Mouse (Mus musculus) neural tube, embryonic 11.5 days (tissue): ENCODE measurements around the gene Fbxo36. TPM values are rescaled to one million over a fixed set of nuclear protein-coding genes. Genes with fewer than 3 reads are reported as not detected.

Source experiments
- ATAC-seq: fragments of 200-750 bp; cut with Nextera tagmentation; 2 replicates; pipeline ENCODE4 v1.8.0; 2017; ENCODE audit warnings: moderate number of reproducible peaks, mild to moderate bottlenecking, moderate TSS enrichment, moderate library complexity; ENCODE audit not compliant: insufficient read depth, low FRiP score, low TSS enrichment
- DNase-seq: peaks from one replicate; pipeline ENCODE4 v3.0.0-alpha.2; 2015; ENCODE audit warnings: low spot score
- H3K27ac ChIP-seq: fragments of 300-500 bp; sonication (generic); 2 replicates; pipeline ENCODE4 v1.5.1; 2014; ENCODE audit warnings: low read depth, mild to moderate bottlenecking, low read length
- H3K27me3 ChIP-seq: fragments of 300-500 bp; sonication (generic); 2 replicates; pipeline ENCODE4 v1.6.1; 2014; ENCODE audit warnings: mild to moderate bottlenecking, low read length, mixed read lengths; ENCODE audit not compliant: control insufficient read depth, insufficient read depth
- H3K36me3 ChIP-seq: fragments of 300-500 bp; sonication (generic); 2 replicates; pipeline ENCODE4 v1.6.1; 2014; ENCODE audit warnings: mild to moderate bottlenecking, low read length, moderate library complexity, mixed read lengths; ENCODE audit not compliant: control insufficient read depth, insufficient read depth
- H3K4me1 ChIP-seq: fragments of 300-500 bp; sonication (generic); 2 replicates; pipeline ENCODE4 v1.6.1; 2014; ENCODE audit warnings: low read length, mixed read lengths; ENCODE audit not compliant: control insufficient read depth, insufficient read depth
- H3K4me2 ChIP-seq: fragments of 300-500 bp; sonication (generic); 2 replicates; pipeline ENCODE4 v1.6.1; 2014; ENCODE audit warnings: low read depth, mild to moderate bottlenecking, moderate library complexity
- H3K4me3 ChIP-seq: fragments of 300-500 bp; sonication (generic); 2 replicates; pipeline ENCODE4 v1.5.1; 2014; ENCODE audit warnings: low read depth, low read length
- H3K9ac ChIP-seq: fragments of 300-500 bp; sonication (generic); 2 replicates; pipeline ENCODE4 v1.6.1; 2014; ENCODE audit warnings: mild to moderate bottlenecking, low read length
- H3K9me3 ChIP-seq: fragments of 300-500 bp; sonication (generic); 2 replicates; pipeline ENCODE4 v1.6.1; 2016; ENCODE audit warnings: low read length; ENCODE audit not compliant: control insufficient read depth
- WGBS: fragments of 180-500 bp; shearing (Covaris S2); extraction: QIAGEN DNeasy Blood & Tissue Kit; methylation state at CpG from one replicate; pipeline ENCODE4 v1.1.7; 2014; 5-methylcytosine and 5-hydroxymethylcytosine counted together
- polyA plus RNA-seq: library from polyadenylated mRNA; unstranded; fragments of >200 nt; fragmentation: Nextera tagmentation; extraction: Ambion mirVana; gene quantifications from 2 replicates; pipeline ENCODE4 v1.2.1, GENCODE M21; 2014

Fbxo36 gene
- polyA plus RNA-seq, 1 experiment from 2014 or later = 6.7 TPM

DNA sequence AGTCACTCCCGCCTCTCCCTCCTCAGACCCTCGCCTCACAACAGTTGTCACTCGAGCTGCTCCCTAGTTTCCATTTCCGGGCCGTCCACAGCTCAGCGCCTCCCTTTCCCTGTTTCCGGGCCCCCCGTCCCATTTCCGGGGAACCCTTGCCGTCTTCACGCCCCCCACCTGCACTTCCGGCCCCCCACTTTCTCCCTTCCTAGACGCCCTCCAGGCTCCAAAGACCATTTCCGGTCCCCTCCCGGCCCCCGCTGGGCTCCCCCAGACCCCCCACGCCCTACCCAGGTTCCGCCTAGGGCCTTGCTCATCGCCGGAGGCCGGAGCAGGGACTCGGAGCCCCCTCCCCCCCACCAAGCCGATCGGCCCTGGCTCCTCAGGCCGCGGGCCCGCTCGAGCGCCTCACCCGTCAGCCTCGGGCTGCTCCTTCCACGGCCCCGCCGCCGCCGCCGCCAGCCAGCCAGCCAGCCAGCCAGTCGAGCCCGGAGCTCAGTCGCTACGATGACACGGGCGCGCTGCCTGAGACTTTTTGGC lies 955 bp upstream of the Fbxo36 start:
- Histone ChIP-seq H3K4me3 (peak overlapping the region; percentile 95), H3K27me3 (no peaks in the 10 kb centered on the region), H3K9ac (peak overlapping the region; percentile 95), H3K9me3 (no peaks in the 10 kb centered on the region), H3K36me3 (no peaks in the 10 kb centered on the region), H3K4me2 (peak overlapping the region; percentile 67), H3K27ac (peak overlapping the region; percentile 93), H3K4me1 (no peaks in the 10 kb centered on the region)
- ATAC-seq = peak; percentile 66
- DNase-seq = peak; percentile 76
- under 1% methylated on average over 41 of the region's 44 CpGs for WGBS

DNA sequence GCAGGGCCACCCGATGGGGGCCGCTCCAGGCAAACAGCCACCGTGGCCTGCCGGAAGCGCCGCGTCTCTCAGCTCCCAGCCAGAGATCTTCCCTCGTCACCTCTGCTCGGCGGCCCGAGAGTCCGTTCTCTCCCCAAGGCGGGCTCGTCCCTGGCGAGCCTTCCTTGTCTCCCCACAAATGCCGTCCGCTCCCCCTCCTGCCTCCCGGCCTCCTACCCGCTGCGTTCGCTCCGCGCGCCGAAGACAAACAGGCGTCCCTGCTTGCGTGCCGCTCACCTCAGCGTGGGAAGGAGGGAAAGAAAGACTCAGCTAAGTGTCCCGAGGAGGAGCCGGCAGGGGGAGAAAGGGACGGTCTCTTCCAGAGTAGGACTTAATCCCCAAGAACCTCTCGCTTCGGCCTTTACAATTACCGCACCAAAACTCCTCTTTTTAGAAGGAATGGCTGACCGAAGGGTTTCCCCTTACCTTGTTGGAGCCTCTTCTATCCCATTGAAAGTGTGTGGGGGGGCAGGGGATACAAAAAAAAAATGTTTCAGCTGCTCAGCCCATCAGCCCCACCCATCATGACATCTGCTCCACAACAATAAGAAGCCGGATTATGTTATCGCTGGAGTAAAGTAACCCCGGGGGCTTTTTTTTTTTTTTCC lies 500 bp downstream of the Fbxo36 start, which contains the start of gene Trip12:
Gene Trip12, minus strand, starts transcription at position 499 of the 647 bp plus-strand sequence.
- Histone ChIP-seq H3K4me3 (peak within 1 kb of the TSS; percentile 95), H3K4me2 (peak within 1 kb of the TSS; percentile 67), H3K9me3 (no peaks in the 10 kb centered on the region), H3K9ac (peak within 1 kb of the TSS; percentile 95), H3K4me1 (no peaks in the 10 kb centered on the region), H3K27ac (peak within 1 kb of the TSS; percentile 93), H3K27me3 (no peaks in the 10 kb centered on the region), H3K36me3 (no peaks in the 10 kb centered on the region)
- WGBS = under 1% methylated on average over 39 of the region's 39 CpGs
- no peak for DNase-seq
- ATAC-seq = peak; percentile 40

DNA sequence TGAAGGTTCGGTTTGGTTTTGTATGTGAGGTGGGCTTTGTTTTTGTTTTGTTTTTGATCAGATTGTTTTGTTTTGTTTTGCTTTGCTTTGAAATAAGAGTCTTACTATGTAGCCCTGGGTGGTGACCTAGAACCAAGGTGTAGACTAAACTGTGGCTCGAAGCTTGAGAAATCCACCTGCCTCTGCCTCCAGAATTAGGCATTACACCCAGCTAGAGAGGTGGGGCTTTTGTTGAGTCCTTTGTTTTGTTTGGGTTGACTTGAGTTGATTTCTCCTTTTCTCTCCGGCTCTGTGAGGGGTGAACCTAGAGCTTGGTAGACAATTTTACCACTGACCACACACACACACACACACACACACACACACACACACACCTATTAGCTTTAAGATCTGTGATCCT lies 1.4 kb downstream of the Fbxo36 start:
- peak overlapping the region; percentile 95 for H3K4me3 ChIP-seq
- H3K4me1 ChIP-seq = no peaks in the 10 kb centered on the region
- no peaks in the 10 kb centered on the region for H3K9me3 ChIP-seq
- 77% methylated on average over 3 of the region's 3 CpGs for WGBS
- no peaks in the 10 kb centered on the region for H3K36me3 ChIP-seq
- ATAC-seq (no peak), DNase-seq (no peak)
- H3K27ac ChIP-seq = no peak overlapping the region
- no peaks in the 10 kb centered on the region for H3K27me3 ChIP-seq
- H3K4me2 ChIP-seq = peak overlapping the region; percentile 67
- H3K9ac ChIP-seq = no peak overlapping the region; the same call in 1 of the 2 replicates

DNA sequence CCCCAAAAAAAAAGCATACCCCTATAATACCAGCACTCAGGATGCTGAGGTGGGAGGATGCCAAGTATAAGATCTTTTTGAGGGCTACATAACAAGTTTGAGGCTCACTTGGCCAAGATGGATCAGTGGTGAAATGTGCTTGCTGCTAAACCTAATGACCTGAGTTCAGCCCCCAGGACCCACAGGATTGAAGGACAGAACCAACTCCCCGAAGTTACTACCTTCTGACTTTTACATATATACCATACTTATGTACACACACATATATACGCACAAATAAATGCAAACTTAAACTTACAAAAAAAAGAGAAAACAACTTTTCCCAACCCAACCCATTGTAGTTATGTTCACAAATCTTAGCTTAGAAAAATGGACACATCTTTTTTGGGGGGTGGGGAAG lies 3.7 kb downstream of the Fbxo36 start:
- DNase-seq (no peak), ATAC-seq (no peak)
- H3K27ac ChIP-seq = no peak overlapping the region
- no peaks in the 10 kb centered on the region for H3K4me1 ChIP-seq
- H3K9me3 ChIP-seq = no peaks in the 10 kb centered on the region
- no peak overlapping the region for H3K4me2 ChIP-seq
- H3K4me3 ChIP-seq = no peak overlapping the region
- H3K9ac ChIP-seq = no peak overlapping the region
- WGBS = 81% methylated on average over 2 of the region's 2 CpGs
- H3K36me3 ChIP-seq = no peaks in the 10 kb centered on the region
- no peaks in the 10 kb centered on the region for H3K27me3 ChIP-seq

DNA sequence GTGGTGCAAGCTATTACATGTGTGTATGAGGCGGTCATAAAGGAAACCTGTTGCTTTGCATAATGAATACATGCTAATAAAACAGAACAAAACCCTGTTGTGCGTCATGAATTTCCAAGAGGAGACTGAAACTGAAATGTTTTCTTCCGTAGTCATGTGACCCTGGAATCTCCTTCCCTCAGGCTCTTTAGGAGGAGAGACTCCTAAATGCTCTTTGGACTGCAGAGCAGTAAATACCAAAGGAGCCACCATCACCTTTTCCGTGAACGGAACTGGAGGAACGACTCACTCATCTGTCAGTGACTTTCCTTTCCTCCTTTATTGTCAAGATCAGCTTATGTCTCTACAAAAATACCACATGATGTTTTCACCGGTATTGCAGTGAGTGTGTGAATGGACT lies 8.1 kb downstream of the Fbxo36 start:
- Histone ChIP-seq H3K4me1 (no peaks in the 10 kb centered on the region), H3K36me3 (no peaks in the 10 kb centered on the region), H3K4me2 (no peak overlapping the region), H3K27me3 (no peaks in the 10 kb centered on the region), H3K9me3 (no peaks in the 10 kb centered on the region), H3K27ac (no peak overlapping the region), H3K4me3 (no peak overlapping the region), H3K9ac (no peak overlapping the region)
- 97% methylated on average over 7 of the region's 7 CpGs for WGBS
- DNase-seq (no peak), ATAC-seq (no peak)

DNA sequence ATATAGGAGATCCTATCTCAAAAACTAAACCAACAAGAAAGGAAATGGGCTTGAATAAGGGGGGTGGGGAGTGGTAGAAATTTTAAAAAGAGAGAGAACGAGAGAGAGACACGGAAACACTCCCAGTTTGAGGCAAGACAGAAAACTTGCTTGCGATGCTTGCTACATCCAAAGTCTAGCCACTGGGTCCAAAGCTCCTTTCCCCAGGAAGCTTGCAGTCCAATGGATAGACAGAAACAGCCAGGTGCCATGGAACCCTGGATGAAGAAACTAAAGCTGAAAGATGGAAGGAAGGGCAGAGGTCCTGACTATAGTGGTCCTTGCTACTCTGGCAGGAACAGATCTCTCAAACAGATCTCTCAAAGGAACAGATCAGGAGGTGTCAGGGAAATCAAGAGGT lies 8.7 kb downstream of the Fbxo36 start:
- H3K27ac ChIP-seq = no peak overlapping the region
- H3K4me1 ChIP-seq = no peaks in the 10 kb centered on the region
- no peak for ATAC-seq
- no peak overlapping the region for H3K4me3 ChIP-seq
- no peak for DNase-seq
- H3K9ac ChIP-seq = no peak overlapping the region
- WGBS = 93% methylated on average over 3 of the region's 3 CpGs
- no peaks in the 10 kb centered on the region for H3K36me3 ChIP-seq
- no peaks in the 10 kb centered on the region for H3K9me3 ChIP-seq
- H3K4me2 ChIP-seq = no peak overlapping the region
- H3K27me3 ChIP-seq = no peaks in the 10 kb centered on the region

DNA sequence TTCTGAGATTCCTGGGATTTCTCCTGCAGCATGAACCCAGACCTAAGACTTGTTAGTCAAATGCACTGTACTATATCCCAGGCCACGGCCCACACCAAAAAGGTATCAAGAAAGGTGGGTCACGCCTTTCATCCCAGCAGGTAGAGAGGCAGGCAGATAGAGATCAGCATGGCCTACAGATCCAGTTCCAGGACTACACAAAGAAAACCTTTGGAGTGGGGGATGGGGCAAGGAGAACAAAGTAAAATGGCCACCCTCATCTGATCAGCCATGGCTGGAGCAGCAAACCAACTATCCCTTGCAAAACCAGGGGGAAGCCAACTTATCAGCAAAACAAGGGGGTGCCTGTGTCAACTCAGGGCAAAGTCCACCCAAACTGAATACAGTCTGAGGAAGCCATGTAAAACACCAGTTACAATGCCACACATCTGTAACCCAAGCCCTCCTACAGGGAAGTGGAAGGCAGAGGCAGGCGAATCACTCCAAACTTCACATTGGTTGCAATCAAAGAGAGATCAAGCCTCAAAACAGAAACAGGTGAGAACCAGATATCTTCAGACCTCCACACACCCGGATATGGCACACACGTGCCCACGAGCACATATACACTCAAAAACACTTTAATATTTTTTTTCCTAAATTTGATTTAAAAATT lies 9.3 kb downstream of the Fbxo36 start:
- 96% methylated on average over 6 of the region's 6 CpGs for WGBS
- H3K9me3 ChIP-seq = no peaks in the 10 kb centered on the region
- no peak overlapping the region for H3K27ac ChIP-seq
- H3K27me3 ChIP-seq = no peaks in the 10 kb centered on the region
- no peaks in the 10 kb centered on the region for H3K4me1 ChIP-seq
- no peaks in the 10 kb centered on the region for H3K36me3 ChIP-seq
- ATAC-seq = no peak
- no peak overlapping the region for H3K4me2 ChIP-seq
- no peak overlapping the region for H3K9ac ChIP-seq
- DNase-seq = no peak
- H3K4me3 ChIP-seq = no peak overlapping the region

DNA sequence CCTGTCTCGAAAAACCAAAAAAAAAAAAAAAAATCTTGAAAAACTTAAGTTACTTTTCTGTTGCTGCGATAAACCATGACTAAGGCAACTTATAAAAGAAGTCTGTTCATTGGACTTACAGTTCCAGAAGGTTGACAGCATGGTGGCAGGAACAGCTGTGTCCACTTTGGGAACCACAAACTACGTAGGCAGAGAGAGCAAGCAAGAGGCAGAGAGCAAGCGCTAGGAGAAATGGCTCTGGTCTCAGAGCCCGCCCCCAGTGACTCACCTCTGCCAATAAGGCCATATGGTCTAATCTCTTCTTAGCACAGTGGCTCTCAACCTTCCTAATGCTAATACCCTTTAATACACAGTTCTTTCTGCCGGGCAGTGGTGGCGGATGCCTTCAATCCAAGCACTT lies 10.2 kb downstream of the Fbxo36 start:
- H3K27me3 ChIP-seq = no peaks in the 10 kb centered on the region
- H3K4me2 ChIP-seq = no peak overlapping the region
- ATAC-seq = no peak
- no peaks in the 10 kb centered on the region for H3K9me3 ChIP-seq
- no peak overlapping the region for H3K27ac ChIP-seq
- no peaks in the 10 kb centered on the region for H3K36me3 ChIP-seq
- no peak overlapping the region for H3K4me3 ChIP-seq
- H3K4me1 ChIP-seq = no peaks in the 10 kb centered on the region
- DNase-seq = no peak
- 93% methylated on average over 7 of the region's 7 CpGs for WGBS
- no peak overlapping the region for H3K9ac ChIP-seq

DNA sequence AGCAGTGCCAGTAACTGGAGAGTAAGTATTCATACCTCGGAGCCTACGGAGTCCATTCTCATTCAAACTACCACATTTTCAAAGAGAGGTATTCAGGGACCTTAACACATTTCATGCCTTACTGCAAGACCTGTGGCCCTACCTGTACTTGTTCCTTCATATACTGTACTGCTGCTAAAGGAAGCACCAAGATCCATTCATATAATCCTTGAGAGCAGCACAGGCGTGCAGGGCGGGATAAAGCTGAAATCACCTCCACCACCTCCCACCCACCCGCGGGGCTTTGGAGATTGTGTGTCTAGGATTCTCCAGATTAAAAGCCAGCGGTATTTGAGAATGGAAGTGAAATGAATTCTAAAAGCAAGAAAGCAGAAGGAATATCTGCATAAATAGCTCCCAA lies 10.8 kb downstream of the Fbxo36 start:
- ATAC-seq = no peak
- Histone ChIP-seq H3K36me3 (no peaks in the 10 kb centered on the region), H3K9me3 (no peaks in the 10 kb centered on the region), H3K4me2 (no peak overlapping the region), H3K27me3 (no peaks in the 10 kb centered on the region), H3K27ac (no peak overlapping the region), H3K9ac (no peak overlapping the region), H3K4me3 (no peak overlapping the region), H3K4me1 (no peaks in the 10 kb centered on the region)
- 94% methylated on average over 7 of the region's 7 CpGs for WGBS
- DNase-seq = no peak
